Mouse (Mus musculus) C2C12 (cell line): ENCODE results near the gene 4930404N11Rik. TPM values are rescaled to one million over a fixed set of nuclear protein-coding genes. Genes with fewer than 3 reads are reported as not detected.

ENCODE experiments used
- H3K27me3 ChIP-seq: one replicate; pipeline ENCODE4 v1.6.1; 2011; ENCODE audit not compliant: control insufficient read depth, insufficient read depth, insufficient read length
- H3K36me3 ChIP-seq: one replicate; pipeline ENCODE4 v1.6.1; 2011; ENCODE audit not compliant: control insufficient read depth, insufficient read depth
- H3K4me3 ChIP-seq: one replicate; pipeline ENCODE4 v1.5.1; 2011; ENCODE audit warnings: mild to moderate bottlenecking, control low read depth; ENCODE audit not compliant: poor library complexity, insufficient read depth, severe bottlenecking
- H3K79me2 ChIP-seq: one replicate; pipeline ENCODE4 v1.6.1; 2011; ENCODE audit not compliant: control insufficient read depth, insufficient read depth
- H3K79me3 ChIP-seq: one replicate; pipeline ENCODE4 v1.6.1; 2011; ENCODE audit warnings: low read depth, control low read depth
- H3ac ChIP-seq: one replicate; pipeline ENCODE3; 2011; ENCODE audit warnings: low read depth; ENCODE audit not compliant: control insufficient read depth, insufficient read length
- CEBPB ChIP-seq: IDR thresholded peaks from one replicate; pipeline ENCODE4 v1.6.1; 2011; ENCODE audit warnings: low read depth, mild to moderate bottlenecking, control low read depth, moderate library complexity
- CTCF ChIP-seq: IDR thresholded peaks from one replicate; pipeline ENCODE4 v1.5.1; 2011; ENCODE audit not compliant: control insufficient read depth, insufficient read depth, insufficient read length
- FOSL1 ChIP-seq: IDR thresholded peaks from one replicate; pipeline ENCODE4 v1.8.0; 2011; ENCODE audit warnings: mild to moderate bottlenecking, low read length; ENCODE audit not compliant: poor library complexity, insufficient read depth, severe bottlenecking
- MAX ChIP-seq: IDR thresholded peaks from one replicate; pipeline ENCODE4 v1.6.1; 2011; ENCODE audit warnings: mild to moderate bottlenecking, control low read depth
- MYOD1 ChIP-seq: IDR thresholded peaks from one replicate; pipeline ENCODE4 v1.6.1; 2011; ENCODE audit warnings: low read depth; ENCODE audit not compliant: control insufficient read depth, insufficient read length
- MYOG ChIP-seq: IDR thresholded peaks from one replicate; pipeline ENCODE4 v1.6.1; 2011; ENCODE audit not compliant: control insufficient read depth, insufficient read length; ENCODE audit errors: extremely low read depth
- USF1 ChIP-seq: IDR thresholded peaks from one replicate; pipeline ENCODE4 v1.6.1; 2011; ENCODE audit warnings: low read depth, mild to moderate bottlenecking, control low read depth, moderate library complexity
- polyA plus RNA-seq: library from polyadenylated mRNA; unstranded; fragments of >200 nt; fragmentation: generic; extraction: Trizol; gene quantifications from one replicate; pipeline ENCODE4 v1.2.1, GENCODE M21; 2012; ENCODE audit warnings: missing spikeins

4930404N11Rik gene
- polyA plus RNA-seq, 1 experiment = 0.51 TPM

DNA sequence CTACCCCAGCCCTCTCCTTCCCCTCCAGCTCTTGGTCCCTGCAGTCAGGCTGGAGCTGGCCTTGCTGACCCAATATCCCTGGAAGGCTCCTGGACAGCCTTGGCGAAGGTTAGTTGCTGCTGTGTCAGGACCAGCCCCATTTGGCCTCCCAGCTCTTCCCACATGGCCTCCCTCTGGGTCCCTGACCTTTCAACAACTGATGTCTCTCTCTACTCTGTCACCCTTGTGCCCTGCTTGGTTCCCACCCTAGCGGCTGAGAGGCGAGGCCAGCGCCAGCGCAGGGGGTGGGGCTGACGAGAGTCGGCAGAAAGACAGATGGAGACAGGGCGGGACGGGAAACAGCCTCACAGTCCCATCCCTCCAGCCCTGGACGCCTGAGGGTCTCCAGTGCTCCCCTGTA lies 37.2 kb downstream of the 4930404N11Rik start, which contains the start of gene Tbxa2r:
Tbxa2r (plus strand) TSS at position 346 of the 400 bp plus-strand sequence.
- peaks cover 36% of the 10 kb centered on the region for H3K36me3 ChIP-seq
- no peak for TF ChIP-seq CTCF
- no peak for TF ChIP-seq MYOD1
- TF ChIP-seq FOSL1 = no peak
- TF ChIP-seq MYOG = no peak
- TF ChIP-seq MAX = no peak
- TF ChIP-seq USF1 = no peak
- TF ChIP-seq CEBPB = no peak
- no peak within 1 kb of the TSS for H3K4me3 ChIP-seq
- H3ac ChIP-seq = no peak within 1 kb of the TSS
- peaks cover 6% of the 10 kb centered on the region for H3K79me2 ChIP-seq
- H3K27me3 ChIP-seq = no peaks in the 10 kb centered on the region
- H3K79me3 ChIP-seq = peaks cover 2% of the 10 kb centered on the region

DNA sequence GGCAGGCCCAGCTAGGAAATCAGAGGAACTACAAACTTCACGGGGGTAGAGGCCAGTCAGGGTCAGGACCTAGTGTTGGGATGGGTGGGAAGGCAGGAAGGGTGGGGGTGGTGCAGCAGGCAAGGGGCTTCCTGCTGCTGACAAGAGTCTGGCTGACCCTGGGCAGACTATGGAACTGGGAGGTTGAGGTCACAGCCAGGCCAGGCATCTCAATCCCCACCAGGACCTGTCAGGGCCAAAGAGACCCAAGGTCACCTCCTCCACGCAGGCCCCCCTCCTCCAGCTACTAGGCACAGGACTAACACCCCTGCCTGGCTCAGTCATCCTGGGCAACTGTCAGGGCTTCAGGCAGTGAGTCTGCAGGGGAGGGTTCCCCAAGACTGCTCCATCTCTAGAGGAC lies 37.7 kb downstream of the 4930404N11Rik start:
- no peak for TF ChIP-seq MYOD1
- no peak for TF ChIP-seq CEBPB
- no peaks in the 10 kb centered on the region for H3K27me3 ChIP-seq
- no peak overlapping the region for H3K4me3 ChIP-seq
- peaks cover 40% of the 10 kb centered on the region for H3K36me3 ChIP-seq
- peaks cover 4% of the 10 kb centered on the region for H3K79me3 ChIP-seq
- H3K79me2 ChIP-seq = peaks cover 10% of the 10 kb centered on the region
- no peak overlapping the region for H3ac ChIP-seq

DNA sequence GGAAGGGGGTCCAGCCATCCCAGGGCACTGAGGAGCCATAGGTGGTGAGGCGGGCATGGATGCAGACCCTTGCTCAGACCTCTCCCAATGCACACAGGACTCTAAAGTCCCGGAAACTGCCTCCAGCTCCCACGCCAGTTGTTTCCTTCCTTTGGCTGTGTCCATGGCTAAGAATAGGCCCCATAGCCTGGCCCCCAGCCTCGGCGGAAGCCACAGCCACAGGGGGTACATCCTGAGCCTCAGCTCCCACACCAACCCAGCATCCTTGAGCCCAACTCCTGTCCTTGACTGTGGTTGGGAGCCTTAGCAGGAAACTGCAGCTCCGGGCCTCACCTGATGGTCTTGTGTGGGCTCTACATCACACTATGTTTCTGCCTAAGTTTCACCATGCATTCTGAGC lies 38.8 kb downstream of the 4930404N11Rik start:
- no peak for TF ChIP-seq FOSL1
- TF ChIP-seq MAX = no peak
- TF ChIP-seq CTCF = no peak
- TF ChIP-seq MYOG = no peak
- TF ChIP-seq CEBPB = no peak
- no peak for TF ChIP-seq MYOD1
- TF ChIP-seq USF1 = no peak
- Histone ChIP-seq H3K27me3 (no peaks in the 10 kb centered on the region), H3ac (no peak overlapping the region), H3K4me3 (no peak overlapping the region), H3K36me3 (peaks cover 50% of the 10 kb centered on the region), H3K79me3 (peaks cover 14% of the 10 kb centered on the region), H3K79me2 (peaks cover 21% of the 10 kb centered on the region)

- Histone ChIP-seq H3K79me3 (peaks cover 20% of the 10 kb centered on the region), H3K36me3 (peaks cover 50% of the 10 kb centered on the region), H3ac (no peak overlapping the region), H3K79me2 (peaks cover 30% of the 10 kb centered on the region), H3K4me3 (no peak overlapping the region), H3K27me3 (no peaks in the 10 kb centered on the region)
- TF ChIP-seq USF1 = no peak
- no peak for TF ChIP-seq MAX
- no peak for TF ChIP-seq CTCF
- no peak for TF ChIP-seq FOSL1
- no peak for TF ChIP-seq MYOD1
- no peak for TF ChIP-seq MYOG
- TF ChIP-seq CEBPB = no peak
Observed at GRCm38 (mm10) chr10:81325781-81326180, 39.8 kb downstream of the 4930404N11Rik start.

DNA sequence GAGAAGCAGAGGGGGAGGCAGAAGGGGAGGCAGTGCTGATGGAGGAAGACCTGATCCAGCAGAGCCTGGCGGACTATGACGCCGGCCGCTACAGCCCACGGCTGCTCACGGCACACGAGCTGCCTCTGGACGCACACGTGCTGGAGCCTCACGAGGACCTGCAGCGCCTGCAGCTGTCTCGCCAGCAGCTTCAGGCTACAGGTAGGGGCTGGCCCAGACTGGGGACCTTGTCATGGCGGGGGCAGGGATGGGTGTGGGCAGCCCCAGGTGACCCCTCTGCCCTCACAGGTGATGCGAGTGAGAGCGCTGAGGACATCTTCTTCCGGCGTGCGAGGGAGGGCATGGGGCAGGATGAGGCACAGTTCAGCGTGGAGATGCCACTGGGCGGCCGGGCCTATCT lies 40.4 kb downstream of the 4930404N11Rik start:
- peaks cover 50% of the 10 kb centered on the region for H3K36me3 ChIP-seq

More for the DNA sequence above, 40.4 kb downstream of the 4930404N11Rik start:
- TF ChIP-seq MYOG = no peak
- TF ChIP-seq MAX = no peak
- no peak for TF ChIP-seq USF1
- TF ChIP-seq MYOD1 = no peak
- TF ChIP-seq CEBPB = no peak
- no peak for TF ChIP-seq FOSL1
- TF ChIP-seq CTCF = no peak
- no peaks in the 10 kb centered on the region for H3K27me3 ChIP-seq
- H3K4me3 ChIP-seq = no peak overlapping the region
- H3K79me3 ChIP-seq = peaks cover 20% of the 10 kb centered on the region
- H3K79me2 ChIP-seq = peaks cover 30% of the 10 kb centered on the region
- H3ac ChIP-seq = no peak overlapping the region
